Mouse (Mus musculus) liver, embryonic 15.5 days (tissue): ENCODE results near the gene Nkx2-5. TPM values are rescaled to one million over a fixed set of nuclear protein-coding genes. Genes with fewer than 3 reads are reported as not detected.

ENCODE experiments used
- ATAC-seq: fragments of 200-750 bp; cut with Nextera tagmentation; 2 replicates; pipeline ENCODE4 v1.8.0; 2017; ENCODE audit warnings: moderate number of reproducible peaks, mild to moderate bottlenecking, moderate library complexity; ENCODE audit not compliant: insufficient read depth
- H3K27ac ChIP-seq: fragments of 300-500 bp; sonication (generic); replicated peaks from 2 replicates; pipeline ENCODE4 v1.5.1; 2015; ENCODE audit warnings: mild to moderate bottlenecking, inconsistent platforms
- H3K27me3 ChIP-seq: fragments of 300-500 bp; sonication (generic); 2 replicates; pipeline ENCODE4 v1.6.1; 2015; ENCODE audit warnings: mild to moderate bottlenecking, inconsistent platforms
- H3K36me3 ChIP-seq: fragments of 300-500 bp; sonication (generic); replicated peaks from 2 replicates; pipeline ENCODE4 v1.6.1; 2015; ENCODE audit warnings: moderate library complexity, mild to moderate bottlenecking, inconsistent platforms
- H3K4me1 ChIP-seq: fragments of 300-500 bp; sonication (generic); replicated peaks from 2 replicates; pipeline ENCODE4 v1.6.1; 2015; ENCODE audit warnings: inconsistent platforms
- H3K4me2 ChIP-seq: fragments of 300-500 bp; sonication (generic); 2 replicates; pipeline ENCODE4 v1.6.1; 2015; ENCODE audit warnings: moderate library complexity, mild to moderate bottlenecking, inconsistent platforms
- H3K4me3 ChIP-seq: fragments of 300-500 bp; sonication (generic); replicated peaks from 2 replicates; pipeline ENCODE4 v1.5.1; 2015; ENCODE audit warnings: mild to moderate bottlenecking, inconsistent platforms
- H3K9ac ChIP-seq: fragments of 300-500 bp; sonication (generic); 2 replicates; pipeline ENCODE4 v1.6.1; 2015; ENCODE audit warnings: moderate library complexity, mild to moderate bottlenecking, inconsistent platforms
- H3K9me3 ChIP-seq: fragments of 300-500 bp; sonication (generic); replicated peaks from 2 replicates; pipeline ENCODE4 v1.6.1; 2016; ENCODE audit warnings: inconsistent platforms
- WGBS: fragments of 180-500 bp; shearing (Covaris S2); methylation state at CpG from one replicate; pipeline ENCODE4 v1.1.7; 2015; ENCODE audit warnings: mixed read lengths; ENCODE audit not compliant: insufficient replicate concordance; 5-methylcytosine and 5-hydroxymethylcytosine counted together
- polyA plus RNA-seq: library from polyadenylated mRNA; unstranded; fragments of >200 nt; fragmentation: Nextera tagmentation; extraction: Ambion mirVana; gene quantifications from 2 replicates; pipeline ENCODE4 v1.2.1, GENCODE M21; 2015

The Nkx2-5 gene
- polyA plus RNA-seq, 1 experiment from 2014 or later = 0.29 TPM

GRCm38 (mm10) chr17:26841981-26842380 lies 2.8 kb downstream of the Nkx2-5 start:
- Histone ChIP-seq H3K27ac (no peak overlapping the region), H3K36me3 (no peaks in the 10 kb centered on the region), H3K4me1 (0 out of 2 replicates have a peak, but pooled peaks cover 9% of the 10 kb centered on the region), H3K9me3 (no peaks in the 10 kb centered on the region), H3K4me2 (no peak overlapping the region), H3K27me3 (peaks cover 97% of the 10 kb centered on the region), H3K9ac (no peak overlapping the region), H3K4me3 (no peak overlapping the region)
- 5% methylated on average over 5 of the region's 5 CpGs for WGBS
- ATAC-seq = no peak

- Histone ChIP-seq H3K27me3 (peaks cover 99% of the 10 kb centered on the region), H3K36me3 (no peaks in the 10 kb centered on the region), H3K9ac (no peak overlapping the region), H3K4me1 (0 out of 2 replicates have a peak, but pooled peaks cover 9% of the 10 kb centered on the region), H3K9me3 (no peaks in the 10 kb centered on the region), H3K4me3 (no peak overlapping the region), H3K4me2 (no peak overlapping the region), H3K27ac (no peak overlapping the region)
- WGBS = 3% methylated on average over 48 of the region's 48 CpGs
- ATAC-seq = no peak
Observed at GRCm38 (mm10) chr17:26840922-26841731, 3.7 kb downstream of the Nkx2-5 start.

- 7% methylated on average over 9 of the region's 9 CpGs for WGBS
- Histone ChIP-seq H3K4me3 (no peak overlapping the region), H3K9ac (no peak overlapping the region), H3K36me3 (no peaks in the 10 kb centered on the region), H3K27me3 (peaks cover 100% of the 10 kb centered on the region), H3K4me1 (0 out of 2 replicates have a peak, but pooled peaks cover 9% of the 10 kb centered on the region), H3K27ac (no peak overlapping the region), H3K9me3 (no peaks in the 10 kb centered on the region), H3K4me2 (no peak overlapping the region)
- ATAC-seq = no peak
Observed at GRCm38 (mm10) chr17:26840439-26840780, 4.4 kb downstream of the Nkx2-5 start.

- Histone ChIP-seq H3K4me1 (0 out of 2 replicates have a peak, but pooled peaks cover 9% of the 10 kb centered on the region), H3K4me2 (no peak overlapping the region), H3K4me3 (no peak overlapping the region), H3K9me3 (no peaks in the 10 kb centered on the region), H3K27me3 (peaks cover 100% of the 10 kb centered on the region), H3K36me3 (no peaks in the 10 kb centered on the region), H3K9ac (no peak overlapping the region), H3K27ac (no peak overlapping the region)
- WGBS = 3% methylated on average over 26 of the region's 26 CpGs
- ATAC-seq = no peak
Observed at GRCm38 (mm10) chr17:26839718-26840438, 4.9 kb downstream of the Nkx2-5 start.

- H3K9ac ChIP-seq = no peak overlapping the region
- H3K4me1 ChIP-seq = 0 out of 2 replicates have a peak, but pooled peaks cover 5% of the 10 kb centered on the region
- H3K36me3 ChIP-seq = no peaks in the 10 kb centered on the region
- no peak for ATAC-seq
- WGBS = 2% methylated on average over 87 of the region's 87 CpGs
- H3K4me2 ChIP-seq = peak overlapping the region; percentile 6; the same call in 1 of the 2 replicates
- H3K4me3 ChIP-seq = no peak overlapping the region
- no peak overlapping the region for H3K27ac ChIP-seq
- no peaks in the 10 kb centered on the region for H3K9me3 ChIP-seq
- H3K27me3 ChIP-seq = peaks cover 100% of the 10 kb centered on the region
Observed at GRCm38 (mm10) chr17:26838911-26839717, 5.7 kb downstream of the Nkx2-5 start.

- no peak overlapping the region for H3K4me2 ChIP-seq
Observed at GRCm38 (mm10) chr17:26838191-26838910, 6.5 kb downstream of the Nkx2-5 start.

GRCm38 (mm10) chr17:26837546-26837985 lies 7.2 kb downstream of the Nkx2-5 start:
- no peak overlapping the region for H3K4me2 ChIP-seq
- WGBS = 4% methylated on average over 7 of the region's 7 CpGs
- no peak overlapping the region for H3K9ac ChIP-seq
- H3K27me3 ChIP-seq = peaks cover 98% of the 10 kb centered on the region
- no peaks in the 10 kb centered on the region for H3K9me3 ChIP-seq
- no peaks in the 10 kb centered on the region for H3K36me3 ChIP-seq
- no peak for ATAC-seq
- no peak overlapping the region for H3K27ac ChIP-seq
- no peak overlapping the region for H3K4me3 ChIP-seq
- 0 out of 2 replicates have a peak, but pooled peaks cover 3% of the 10 kb centered on the region for H3K4me1 ChIP-seq

More at GRCm38 (mm10) chr17:26838191-26838910, 6.5 kb downstream of the Nkx2-5 start:
- ATAC-seq = no peak
- WGBS = 3% methylated on average over 37 of the region's 37 CpGs
- peaks cover 100% of the 10 kb centered on the region for H3K27me3 ChIP-seq
- H3K9me3 ChIP-seq = no peaks in the 10 kb centered on the region
- no peak overlapping the region for H3K9ac ChIP-seq
- no peaks in the 10 kb centered on the region for H3K36me3 ChIP-seq
- H3K4me3 ChIP-seq = no peak overlapping the region
- no peak overlapping the region for H3K27ac ChIP-seq
- 0 out of 2 replicates have a peak, but pooled peaks cover 5% of the 10 kb centered on the region for H3K4me1 ChIP-seq

GRCm38 (mm10) chr17:26836786-26837545 lies 7.8 kb downstream of the Nkx2-5 start:
- H3K4me2 ChIP-seq = no peak overlapping the region
- H3K27ac ChIP-seq = no peak overlapping the region
- WGBS = 3% methylated on average over 19 of the region's 19 CpGs
- 0 out of 2 replicates have a peak, but pooled peaks cover 3% of the 10 kb centered on the region for H3K4me1 ChIP-seq
- H3K36me3 ChIP-seq = no peaks in the 10 kb centered on the region
- peaks cover 92% of the 10 kb centered on the region for H3K27me3 ChIP-seq
- no peak for ATAC-seq
- H3K4me3 ChIP-seq = no peak overlapping the region
- no peak overlapping the region for H3K9ac ChIP-seq
- H3K9me3 ChIP-seq = no peaks in the 10 kb centered on the region

GRCm38 (mm10) chr17:26836377-26836776 lies 8.4 kb downstream of the Nkx2-5 start:
- Histone ChIP-seq H3K27me3 (peaks cover 86% of the 10 kb centered on the region), H3K9me3 (no peaks in the 10 kb centered on the region), H3K4me2 (no peak overlapping the region), H3K27ac (no peak overlapping the region), H3K9ac (no peak overlapping the region), H3K4me1 (0 out of 2 replicates have a peak, but pooled peaks cover 3% of the 10 kb centered on the region), H3K36me3 (no peaks in the 10 kb centered on the region), H3K4me3 (no peak overlapping the region)
- WGBS = 17% methylated on average over 5 of the region's 5 CpGs
- no peak for ATAC-seq

GRCm38 (mm10) chr17:26835956-26836355 lies 8.9 kb downstream of the Nkx2-5 start:
- 20% methylated on average over 8 of the region's 8 CpGs for WGBS
- H3K27ac ChIP-seq = no peak overlapping the region
- no peak overlapping the region for H3K9ac ChIP-seq
- H3K4me2 ChIP-seq = no peak overlapping the region
- H3K4me1 ChIP-seq = 0 out of 2 replicates have a peak, but pooled peaks cover 3% of the 10 kb centered on the region
- ATAC-seq = no peak
- peaks cover 82% of the 10 kb centered on the region for H3K27me3 ChIP-seq
- no peak overlapping the region for H3K4me3 ChIP-seq
- H3K9me3 ChIP-seq = no peaks in the 10 kb centered on the region
- no peaks in the 10 kb centered on the region for H3K36me3 ChIP-seq
